In genomic region chr11:3259537-3259936, GRCm38 (mm10) we compare ENCODE assay signal across 14 mouse cellular contexts.
"Had no signal": no experiment of that assay in that cellular context is flagged by ENCODE, and none has a peak within 500 bp of the region (broad histone marks: within the 10 kb centered on the region; RNA-seq: fewer than 3 reads in every experiment).

No protein-coding gene starts in this region.

- DNase-seq: kidney, adult 11 months; kidney, adult 8-10 months; kidney, postnatal 14 days; kidney, postnatal 4 days; left cerebral cortex, postnatal 4 days; lung, adult 2 months; lung, postnatal 14 days; lung, postnatal 4 days; midbrain, embryonic 14.5 days; thymus, adult 18-20 months; thymus, postnatal 4 days had no signal

- H3K9ac ChIP-seq: intestine, embryonic 15.5 days; limb, embryonic 12.5 days; limb, embryonic 15.5 days had no signal

- H3K27ac ChIP-seq: intestine, embryonic 15.5 days; limb, embryonic 12.5 days; limb, embryonic 15.5 days had no signal

- H3K4me2 ChIP-seq: intestine, embryonic 15.5 days; limb, embryonic 12.5 days; limb, embryonic 15.5 days had no signal

- H3K27me3 ChIP-seq: intestine, embryonic 15.5 days; limb, embryonic 12.5 days; limb, embryonic 15.5 days had no signal

- H3K9me3 ChIP-seq: intestine, embryonic 15.5 days; limb, embryonic 12.5 days; limb, embryonic 15.5 days had no signal

- H3K4me3 ChIP-seq: intestine, embryonic 15.5 days; limb, embryonic 12.5 days; limb, embryonic 15.5 days had no signal

- ATAC-seq: intestine, embryonic 15.5 days had no signal
